Mouse (Mus musculus): ENCODE measurements around the gene Camta2. TPM values are rescaled to one million over a fixed set of nuclear protein-coding genes. Genes with fewer than 3 reads are reported as not detected.

The Camta2 gene
- polyA plus RNA-seq, 1 experiment: 11.9 TPM

- H3ac ChIP-seq (ENCODE audit: control insufficient read depth, insufficient read length): no peak overlapping the region
- H3K36me3 ChIP-seq (ENCODE audit: control insufficient read depth, insufficient read depth): peaks cover 32% of the 10 kb centered on the region
- no peaks in the 10 kb centered on the region for H3K79me2 ChIP-seq (ENCODE audit: control insufficient read depth, insufficient read depth)
- H3K27me3 ChIP-seq (ENCODE audit: control insufficient read depth, insufficient read depth, insufficient read length): no peaks in the 10 kb centered on the region
- no peak overlapping the region for H3K4me3 ChIP-seq
- TF ChIP-seq POLR2AphosphoS2 (IDR thresholded peaks at IDR 0.05; ENCODE audit: insufficient read length, low read depth): no peak
- no peak for TF ChIP-seq REST (IDR thresholded peaks at IDR 0.05; ENCODE audit: insufficient read depth, insufficient read length)
- TF ChIP-seq MYOD1 (IDR thresholded peaks at IDR 0.05; ENCODE audit: control insufficient read depth in 1 of 3, insufficient read length in 2 of 3, low read depth in 2 of 3): no peak
- TF ChIP-seq POLR2A (IDR thresholded peaks at IDR 0.05; ENCODE audit: insufficient read length, low read depth): no peak
- no peak for TF ChIP-seq SRF (IDR thresholded peaks at IDR 0.05; ENCODE audit: control insufficient read depth, insufficient read length, low read depth)
- TF ChIP-seq MYOG (IDR thresholded peaks at IDR 0.05; ENCODE audit: control insufficient read depth in 1 of 3, insufficient read depth in 1 of 3, insufficient read length in 2 of 3, low read depth in 2 of 3): no peak
- TF ChIP-seq CEBPB (IDR thresholded peaks at IDR 0.05; ENCODE audit: insufficient read depth, poor library complexity, severe bottlenecking): no peak
- TF ChIP-seq MAX (IDR thresholded peaks at IDR 0.05; ENCODE audit: low read depth): no peak
- TF ChIP-seq TCF12 (IDR thresholded peaks at IDR 0.05; ENCODE audit: insufficient read depth, poor library complexity, severe bottlenecking): no peak
- no peak for TF ChIP-seq TCF3 (IDR thresholded peaks at IDR 0.05; ENCODE audit: insufficient read length, low read depth)
- no peak for TF ChIP-seq USF1 (IDR thresholded peaks at IDR 0.05; ENCODE audit: low read depth)
- no peak overlapping the region for H3K4me2 ChIP-seq (ENCODE audit: low read depth)
Observed at GRCm38 (mm10) chr11:70726585-70726984, 38.7 kb upstream of the Camta2 start.

GRCm38 (mm10) chr11:70724706-70725105 lies 36.8 kb upstream of the Camta2 start:
- H3K4me2 ChIP-seq (ENCODE audit: low read depth): no peak overlapping the region

GRCm38 (mm10) chr11:70721072-70721471 lies 33.2 kb upstream of the Camta2 start:
- no peaks in the 10 kb centered on the region for H3K27me3 ChIP-seq (ENCODE audit: control insufficient read depth, insufficient read depth, insufficient read length)
- H3K36me3 ChIP-seq (ENCODE audit: control insufficient read depth, insufficient read depth): peaks cover 65% of the 10 kb centered on the region
- no peaks in the 10 kb centered on the region for H3K79me2 ChIP-seq (ENCODE audit: control insufficient read depth, insufficient read depth)
- H3K4me3 ChIP-seq: no peak overlapping the region
- no peak overlapping the region for H3K4me2 ChIP-seq (ENCODE audit: low read depth)
- H3ac ChIP-seq (ENCODE audit: control insufficient read depth, insufficient read length): no peak overlapping the region
- TF ChIP-seq TCF12 (IDR thresholded peaks at IDR 0.05; ENCODE audit: insufficient read depth, poor library complexity, severe bottlenecking): no peak
- no peak for TF ChIP-seq POLR2A (IDR thresholded peaks at IDR 0.05; ENCODE audit: insufficient read length, low read depth)

More at GRCm38 (mm10) chr11:70724706-70725105, 36.8 kb upstream of the Camta2 start:
- TF ChIP-seq MAX (IDR thresholded peaks at IDR 0.05; ENCODE audit: low read depth) (no peak), SRF (IDR thresholded peaks at IDR 0.05; ENCODE audit: control insufficient read depth, insufficient read length, low read depth) (no peak), TCF12 (IDR thresholded peaks at IDR 0.05; ENCODE audit: insufficient read depth, poor library complexity, severe bottlenecking) (no peak), REST (IDR thresholded peaks at IDR 0.05; ENCODE audit: insufficient read depth, insufficient read length) (no peak), MYOD1 (IDR thresholded peaks at IDR 0.05; ENCODE audit: control insufficient read depth in 1 of 3, insufficient read length in 2 of 3, low read depth in 2 of 3) (no peak), E2F4 (IDR thresholded peaks at IDR 0.05; ENCODE audit: insufficient read depth) (no peak), CEBPB (IDR thresholded peaks at IDR 0.05; ENCODE audit: insufficient read depth, poor library complexity, severe bottlenecking) (no peak), MYOG (IDR thresholded peaks at IDR 0.05; ENCODE audit: control insufficient read depth in 1 of 3, insufficient read depth in 1 of 3, insufficient read length in 2 of 3, low read depth in 2 of 3) (no peak)
- no peak overlapping the region for H3ac ChIP-seq (ENCODE audit: control insufficient read depth, insufficient read length)
- H3K27me3 ChIP-seq (ENCODE audit: control insufficient read depth, insufficient read depth, insufficient read length): no peaks in the 10 kb centered on the region
- H3K79me2 ChIP-seq (ENCODE audit: control insufficient read depth, insufficient read depth): no peaks in the 10 kb centered on the region
- peaks cover 44% of the 10 kb centered on the region for H3K36me3 ChIP-seq (ENCODE audit: control insufficient read depth, insufficient read depth)
- no peak overlapping the region for H3K4me3 ChIP-seq

GRCm38 (mm10) chr11:70720567-70720966 lies 32.7 kb upstream of the Camta2 start:
- Histone ChIP-seq H3K27me3 (ENCODE audit: control insufficient read depth, insufficient read depth, insufficient read length) (no peaks in the 10 kb centered on the region), H3K36me3 (ENCODE audit: control insufficient read depth, insufficient read depth) (peaks cover 64% of the 10 kb centered on the region), H3K4me2 (ENCODE audit: low read depth) (no peak overlapping the region), H3K79me2 (ENCODE audit: control insufficient read depth, insufficient read depth) (no peaks in the 10 kb centered on the region), H3ac (ENCODE audit: control insufficient read depth, insufficient read length) (no peak overlapping the region), H3K4me3 (no peak overlapping the region)
- TF ChIP-seq MAX (IDR thresholded peaks at IDR 0.05; ENCODE audit: low read depth): no peak
- TF ChIP-seq TCF12 (IDR thresholded peaks at IDR 0.05; ENCODE audit: insufficient read depth, poor library complexity, severe bottlenecking): no peak
- no peak for TF ChIP-seq MYOG (IDR thresholded peaks at IDR 0.05; ENCODE audit: control insufficient read depth in 1 of 3, insufficient read depth in 1 of 3, insufficient read length in 2 of 3, low read depth in 2 of 3)
- no peak for TF ChIP-seq CEBPB (IDR thresholded peaks at IDR 0.05; ENCODE audit: insufficient read depth, poor library complexity, severe bottlenecking)

GRCm38 (mm10) chr11:70718481-70718880 lies 30.6 kb upstream of the Camta2 start:
- Histone ChIP-seq H3ac (ENCODE audit: control insufficient read depth, insufficient read length) (no peak overlapping the region), H3K4me2 (ENCODE audit: low read depth) (no peak overlapping the region), H3K36me3 (ENCODE audit: control insufficient read depth, insufficient read depth) (peaks cover 54% of the 10 kb centered on the region), H3K27me3 (ENCODE audit: control insufficient read depth, insufficient read depth, insufficient read length) (no peaks in the 10 kb centered on the region), H3K79me2 (ENCODE audit: control insufficient read depth, insufficient read depth) (no peaks in the 10 kb centered on the region), H3K4me3 (no peak overlapping the region)
- TF ChIP-seq USF1 (IDR thresholded peaks at IDR 0.05; ENCODE audit: low read depth) (no peak), E2F4 (IDR thresholded peaks at IDR 0.05; ENCODE audit: insufficient read depth) (no peak), TCF12 (IDR thresholded peaks at IDR 0.05; ENCODE audit: insufficient read depth, poor library complexity, severe bottlenecking) (no peak), REST (IDR thresholded peaks at IDR 0.05; ENCODE audit: insufficient read depth, insufficient read length) (no peak), MAX (IDR thresholded peaks at IDR 0.05; ENCODE audit: low read depth) (no peak), POLR2A (IDR thresholded peaks at IDR 0.05; ENCODE audit: insufficient read length, low read depth) (no peak), POLR2AphosphoS2 (IDR thresholded peaks at IDR 0.05; ENCODE audit: insufficient read length, low read depth) (no peak), MYOG (IDR thresholded peaks at IDR 0.05; ENCODE audit: control insufficient read depth in 1 of 3, insufficient read depth in 1 of 3, insufficient read length in 2 of 3, low read depth in 2 of 3) (no peak), TCF3 (IDR thresholded peaks at IDR 0.05; ENCODE audit: insufficient read length, low read depth) (no peak), CEBPB (IDR thresholded peaks at IDR 0.05; ENCODE audit: insufficient read depth, poor library complexity, severe bottlenecking) (no peak), MYOD1 (IDR thresholded peaks at IDR 0.05; ENCODE audit: control insufficient read depth in 1 of 3, insufficient read length in 2 of 3, low read depth in 2 of 3) (no peak), SRF (IDR thresholded peaks at IDR 0.05; ENCODE audit: control insufficient read depth, insufficient read length, low read depth) (no peak)

Measured in myocyte (in vitro differentiated cells).